Mouse (Mus musculus): ENCODE data around the gene Pop4.

The Pop4 gene

GRCm38 (mm10) chr7:38219526-38219925 is 51.7 kb downstream of the Pop4 start:
- no peak for DNase-seq (ENCODE audit: low read depth, low spot score)

GRCm38 (mm10) chr7:38218631-38219367 is 52.4 kb downstream of the Pop4 start:
- DNase-seq (ENCODE audit: low read depth, low spot score), result no peak

GRCm38 (mm10) chr7:38217417-38218171 is 53.6 kb downstream of the Pop4 start:
- peak; percentile 72 for DNase-seq (ENCODE audit: low read depth, low spot score)

- no peak for DNase-seq (ENCODE audit: low read depth, low spot score)
Measured at GRCm38 (mm10) chr7:38215697-38216096, 55.5 kb downstream of the Pop4 start.

GRCm38 (mm10) chr7:38215281-38215680 is 55.9 kb downstream of the Pop4 start:
- no peak for DNase-seq (ENCODE audit: low read depth, low spot score)

- no peak for DNase-seq (ENCODE audit: low read depth, low spot score)
Measured at GRCm38 (mm10) chr7:38214473-38215214, 56.6 kb downstream of the Pop4 start.

GRCm38 (mm10) chr7:38212651-38213062 is 58.6 kb downstream of the Pop4 start:
- no peak for DNase-seq (ENCODE audit: low read depth, low spot score)

All from telencephalon, adult 2 months (tissue).